Mouse (Mus musculus): ENCODE data around the gene Rnaseh2c.

DNA sequence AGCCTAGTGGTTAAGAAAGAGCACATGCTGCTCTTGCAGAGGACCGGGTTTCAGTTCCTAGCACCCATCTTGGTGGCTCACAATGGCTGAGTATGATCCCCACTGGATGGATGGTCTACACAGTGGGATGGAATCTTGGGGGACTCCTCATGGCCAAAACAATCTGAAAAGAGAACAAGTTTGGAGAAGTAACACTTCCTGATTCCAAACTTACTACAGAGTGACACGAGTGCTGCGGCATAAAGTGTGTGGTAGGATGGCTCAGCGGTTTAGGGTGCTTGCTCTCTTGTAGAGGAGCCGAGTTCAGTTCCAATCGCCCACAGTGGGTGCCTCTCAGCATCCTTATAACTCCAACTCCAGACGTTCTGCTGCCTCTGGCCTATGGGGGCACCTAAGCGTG lies 23.6 kb downstream of the Rnaseh2c start:
- no peak for TF ChIP-seq CTCF (IDR thresholded peaks at IDR 0.05; ENCODE audit: low read depth)
- TF ChIP-seq EP300 (optimal IDR thresholded peaks at IDR 0.05), result no peak
